Mouse (Mus musculus) thymus, adult 18-20 months (tissue): ENCODE measurements around the gene Urb2.

Experiments
- DNase-seq, 2 experiments: peaks; one replicate each; pipeline ENCODE4 v3.0.0; 2022; ENCODE audit warnings: mixed read lengths in 2 of 2

Gene Urb2

GRCm38 (mm10) chr8:124080467-124081326 lies 59.4 kb downstream of the Urb2 start:
- no peak for DNase-seq

GRCm38 (mm10) chr8:124082616-124083015 lies 61.3 kb downstream of the Urb2 start:
- DNase-seq, result no peak

DNA sequence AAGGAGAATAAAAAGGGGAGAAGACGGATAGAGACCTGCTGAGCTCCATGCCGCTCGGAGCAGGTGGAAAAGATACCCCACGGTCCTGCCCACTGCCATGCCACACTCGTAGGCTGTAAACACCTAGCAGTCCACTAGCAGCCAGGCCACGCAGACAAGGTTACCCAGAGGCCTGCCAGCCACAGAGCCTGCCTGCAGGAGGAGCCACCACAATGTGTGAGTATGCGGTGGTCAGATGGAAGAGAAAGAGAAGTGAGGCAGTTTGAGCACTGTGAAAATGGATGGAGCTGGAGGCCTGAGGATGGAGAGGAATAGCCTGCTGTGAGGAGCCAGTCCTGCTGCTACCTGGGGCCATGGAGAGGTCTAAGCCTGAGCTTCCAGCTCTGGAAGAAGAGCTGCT lies 62.3 kb downstream of the Urb2 start:
- DNase-seq, result no peak

DNA sequence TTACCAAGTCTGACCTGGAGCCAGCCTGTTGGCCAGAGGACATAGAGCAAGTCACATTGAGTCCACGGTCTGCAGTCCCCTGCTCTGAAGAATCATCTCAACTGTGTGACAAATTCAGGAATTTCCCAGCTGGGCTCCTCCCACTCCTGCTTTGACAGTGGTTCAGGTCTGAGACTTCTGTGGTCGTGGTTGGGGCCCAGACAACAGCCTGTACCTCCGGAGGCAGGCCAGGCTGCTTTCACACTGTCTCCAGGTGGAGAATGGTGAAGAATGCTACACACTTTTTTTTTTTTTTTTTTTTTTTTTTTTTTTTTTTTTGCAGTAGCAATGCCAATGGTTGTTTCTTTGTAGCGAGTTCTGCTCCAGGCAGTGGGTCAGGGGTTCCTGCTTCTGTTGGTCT lies 64.4 kb downstream of the Urb2 start:
- no peak for DNase-seq

DNA sequence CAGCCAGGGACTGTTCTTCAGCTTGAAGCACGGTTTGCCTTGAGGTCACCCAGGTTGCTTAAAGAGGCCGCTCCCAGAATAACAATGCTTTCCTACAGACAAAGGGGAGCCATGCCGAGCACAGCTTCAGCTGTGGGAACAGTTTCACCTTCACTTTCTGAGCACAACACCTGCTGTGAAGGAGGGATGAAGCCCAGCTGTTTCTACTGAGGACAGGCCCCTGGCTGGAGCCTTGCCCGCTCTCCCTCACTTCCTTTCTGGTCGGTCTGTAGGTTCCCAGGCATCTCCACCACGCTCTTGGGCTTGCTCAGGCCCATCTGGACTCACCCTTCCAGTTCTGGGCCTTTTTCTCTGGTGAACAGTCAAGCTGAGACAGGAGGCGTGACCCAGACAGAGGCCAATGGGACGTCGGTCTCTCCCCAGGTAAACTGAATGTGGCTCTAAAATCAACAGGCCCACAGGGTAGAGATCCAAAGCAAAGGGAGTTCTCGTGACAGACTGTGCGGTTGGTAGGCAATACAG lies 66.8 kb downstream of the Urb2 start:
- DNase-seq, result no peak

GRCm38 (mm10) chr8:124089016-124089415 lies 67.7 kb downstream of the Urb2 start:
- DNase-seq, result no peak

- no peak for DNase-seq
These were observed 69.2 kb downstream of the Urb2 start for GRCm38 (mm10) chr8:124090473-124090872.
